Mouse (Mus musculus): Measurements from ENCODE around the gene Hoxd8.

DNA sequence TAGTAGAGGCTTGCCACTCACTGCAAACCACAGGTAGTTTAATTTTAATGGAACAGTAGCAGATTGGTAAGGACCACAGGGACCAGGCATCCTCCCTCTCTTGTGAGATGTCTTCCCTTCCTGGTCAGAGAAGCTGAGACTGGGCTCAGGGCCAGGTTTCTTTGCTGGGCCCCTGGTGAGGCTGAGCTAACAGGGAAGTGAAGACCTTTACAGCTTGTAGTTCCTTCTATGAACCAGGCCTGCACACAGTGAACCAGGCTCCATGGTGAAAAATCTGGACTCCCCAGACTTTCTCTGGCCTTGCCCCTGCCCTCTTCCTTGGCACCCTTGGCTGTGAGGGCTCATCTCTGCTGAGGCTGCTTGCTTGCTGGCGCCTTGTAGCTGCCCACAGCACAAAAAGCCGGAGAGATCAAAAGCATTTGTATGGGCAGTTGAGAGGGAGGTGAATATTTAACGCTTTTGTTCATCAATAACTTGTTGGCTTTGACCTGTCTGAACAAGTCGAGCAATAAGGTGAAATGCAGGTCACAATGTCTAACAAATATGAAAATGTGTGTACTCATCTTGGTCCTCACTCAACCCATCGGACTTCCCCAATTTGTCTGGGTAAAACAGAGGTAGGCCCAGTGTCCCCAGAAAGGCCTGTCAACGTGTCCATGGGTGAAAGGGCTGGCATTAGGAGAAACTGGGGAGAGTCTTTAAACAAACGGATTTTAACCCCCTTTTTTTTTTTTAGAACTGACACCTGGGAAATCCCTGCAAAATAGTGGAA lies 20.0 kb downstream of the Hoxd8 start:
- TF ChIP-seq GATA1 (IDR thresholded peaks at IDR 0.05; ENCODE audit: borderline replicate concordance, low read length) (no peak), FLI1 (IDR thresholded peaks at IDR 0.05; ENCODE audit: low read length) (no peak)
